In genomic region chr5:139796900-139797299, GRCm38 (mm10) we compare ENCODE assay signal across 9 mouse cellular contexts. TPM values are rescaled to one million over a fixed set of nuclear protein-coding genes. Genes with fewer than 3 reads are reported as not detected.
DNase-seq lines count a peak whose midpoint lies in the region; ATAC-seq and TF ChIP-seq lines count a peak whose summit lies in the region.
"Had no signal": no experiment of that assay in that cellular context is flagged by ENCODE, and none has a peak within 500 bp of the region (broad histone marks: within the 10 kb centered on the region; RNA-seq: fewer than 3 reads in every experiment).

No protein-coding gene starts in this region.

- H3K27me3 ChIP-seq in erythroblast, embryonic 14.5 days (ENCODE audit: control insufficient read depth) = no peaks in the 10 kb centered on the region
- H3K27me3 ChIP-seq in forebrain, embryonic 11.5 days (ENCODE audit: control insufficient read depth, insufficient read depth, low read length) = no peaks in the 10 kb centered on the region
- no peaks in the 10 kb centered on the region for H3K27me3 ChIP-seq in heart, embryonic 16.5 days (ENCODE audit: control insufficient read depth, insufficient read depth, low read length)
- no peaks in the 10 kb centered on the region for H3K27me3 ChIP-seq in lung, embryonic 14.5 days (ENCODE audit: insufficient read depth, low read length)

- H3K9me3 ChIP-seq in erythroblast, embryonic 14.5 days (ENCODE audit: control insufficient read depth, low read length) = no peaks in the 10 kb centered on the region
- H3K9me3 ChIP-seq in forebrain, embryonic 11.5 days (ENCODE audit: control insufficient read depth, low read length) = no peaks in the 10 kb centered on the region
- H3K9me3 ChIP-seq in heart, embryonic 16.5 days (replicated peaks; ENCODE audit: control insufficient read depth, low read length) = no peaks in the 10 kb centered on the region
- no peaks in the 10 kb centered on the region for H3K9me3 ChIP-seq in lung, embryonic 14.5 days (ENCODE audit: low read depth, low read length)

- H3K4me1 ChIP-seq in erythroblast, embryonic 14.5 days (ENCODE audit: control insufficient read depth) = peaks cover 94% of the 10 kb centered on the region
- peaks cover 26% of the 10 kb centered on the region for H3K4me1 ChIP-seq in forebrain, embryonic 11.5 days (replicated peaks; ENCODE audit: control insufficient read depth, insufficient read depth, low read length)
- H3K4me1 ChIP-seq in heart, embryonic 16.5 days (ENCODE audit: control insufficient read depth, insufficient read depth, low read length) = peaks cover 71% of the 10 kb centered on the region
- H3K4me1 ChIP-seq in lung, embryonic 14.5 days (ENCODE audit: insufficient read depth) = peaks cover 45% of the 10 kb centered on the region

- peaks cover 100% of the 10 kb centered on the region for H3K36me3 ChIP-seq in erythroblast, embryonic 14.5 days (ENCODE audit: control insufficient read depth)
- H3K36me3 ChIP-seq in forebrain, embryonic 11.5 days (ENCODE audit: control insufficient read depth, insufficient read depth, low read length) = no peaks in the 10 kb centered on the region
- H3K36me3 ChIP-seq in heart, embryonic 16.5 days (ENCODE audit: control insufficient read depth, insufficient read depth) = peaks cover 22% of the 10 kb centered on the region
- H3K36me3 ChIP-seq in lung, embryonic 14.5 days (ENCODE audit: insufficient read depth) = peaks cover 24% of the 10 kb centered on the region

- H3K4me3 ChIP-seq in erythroblast, embryonic 14.5 days (replicated peaks) = peak overlapping the region; percentile 15
- H3K4me3 ChIP-seq in forebrain, embryonic 11.5 days (ENCODE audit: low read depth, low read length) = no peak overlapping the region; the same call in 1 of the 2 replicates
- peak overlapping the region; percentile 38 for H3K4me3 ChIP-seq in heart, embryonic 16.5 days (ENCODE audit: low read length)
- H3K4me3 ChIP-seq in lung, embryonic 14.5 days (ENCODE audit: low read depth, low read length) = no peak overlapping the region

- WGBS in forebrain, embryonic 11.5 days = 33% methylated on average over 13 of the region's 13 CpGs
- 6% methylated on average over 13 of the region's 13 CpGs for WGBS in heart, embryonic 16.5 days
- 4% methylated on average over 13 of the region's 13 CpGs for WGBS in lung, embryonic 14.5 days

- H3K27ac ChIP-seq in forebrain, embryonic 11.5 days (ENCODE audit: low read depth, low read length) = peak overlapping the region; percentile 54
- peak overlapping the region; percentile 98 for H3K27ac ChIP-seq in heart, embryonic 16.5 days (ENCODE audit: low read length)
- H3K27ac ChIP-seq in lung, embryonic 14.5 days (ENCODE audit: low read depth) = peak overlapping the region; percentile 89

- no peak overlapping the region; the same call in 1 of the 2 replicates for H3K4me2 ChIP-seq in forebrain, embryonic 11.5 days (ENCODE audit: low read depth, low read length, severe bottlenecking)
- peak overlapping the region; percentile 66 for H3K4me2 ChIP-seq in heart, embryonic 16.5 days (ENCODE audit: low read depth, low read length)
- H3K4me2 ChIP-seq in lung, embryonic 14.5 days = peak overlapping the region; percentile 57

- no peak for ATAC-seq in erythroblast, adult 5-6 weeks (replicated peaks; ENCODE audit: low FRiP score, poor library complexity, severe bottlenecking)
- peak; percentile 31 for ATAC-seq in forebrain, embryonic 11.5 days (replicated peaks; ENCODE audit: low FRiP score)
- peak; percentile 79 for ATAC-seq in heart, embryonic 16.5 days (replicated peaks; ENCODE audit: extremely low read depth, insufficient read depth, low FRiP score)
- peak; percentile 72 for ATAC-seq in lung, embryonic 14.5 days (ENCODE audit: insufficient read depth)

- peak; percentile 73 for DNase-seq in forebrain, embryonic 11.5 days (ENCODE audit: low spot score)
- DNase-seq in kidney, postnatal 25 days = peak; percentile 92 to 95
- peak; percentile 89 for DNase-seq in lung, embryonic 14.5 days
- DNase-seq in right cerebral cortex, adult 2 months (ENCODE audit: low spot score in 2 of 2) = peak; percentile 70 to 80
- no peak for DNase-seq in cerebellum, postnatal 25 days

- peak overlapping the region; percentile 8; the same call in 1 of the 2 replicates for H3K9ac ChIP-seq in forebrain, embryonic 11.5 days (ENCODE audit: low read length)
- peak overlapping the region; percentile 79 for H3K9ac ChIP-seq in heart, embryonic 16.5 days (ENCODE audit: low read length)
- H3K9ac ChIP-seq in lung, embryonic 14.5 days = peak overlapping the region; percentile 27; the same call in 1 of the 2 replicates

- TF ChIP-seq CTCF in lung, embryonic 14.5 days (IDR thresholded peaks at IDR 0.05; ENCODE audit: low read depth) = no peak

RNA-seq across cellular contexts. Expression of gene Mafk, which starts 5.6 kb away (rescaled TPM):
- 20.0 and 22.5 TPM in 2 replicates for polyA plus RNA-seq in erythroblast, embryonic 14.5 days (2012)
- total RNA-seq in erythroblast, adult 5-6 weeks (2015; ENCODE audit: low replicate concordance) = 72.4 and 83.0 TPM in 2 replicates
- total RNA-seq in erythroblast, adult 5-6 weeks (2017; ENCODE audit: low replicate concordance) = 147 and 218 TPM in 2 replicates
- 7.5 and 8.3 TPM in 2 replicates for polyA plus RNA-seq in forebrain, embryonic 11.5 days (2014; fragmentation: Nextera tagmentation; extraction: Ambion mirVana)
- polyA plus RNA-seq in heart, embryonic 16.5 days (2015; fragmentation: Nextera tagmentation; extraction: Ambion mirVana) = 22.1 and 24.9 TPM in 2 replicates
- polyA plus RNA-seq in lung, embryonic 14.5 days (2014; fragmentation: Nextera tagmentation; extraction: Ambion mirVana) = 8.0 and 10.0 TPM in 2 replicates

RNA-seq across cellular contexts. Expression of gene Ints1, which starts 21.4 kb away (rescaled TPM):
- 12.9 and 18.1 TPM in 2 replicates for polyA plus RNA-seq in erythroblast, embryonic 14.5 days (2012)
- 21.3 and 30.7 TPM in 2 replicates for total RNA-seq in erythroblast, adult 5-6 weeks (2015; ENCODE audit: low replicate concordance)
- total RNA-seq in erythroblast, adult 5-6 weeks (2017; ENCODE audit: low replicate concordance) = 10.9 and 28.0 TPM in 2 replicates
- polyA plus RNA-seq in forebrain, embryonic 11.5 days (2014; fragmentation: Nextera tagmentation; extraction: Ambion mirVana) = 40.5 and 42.0 TPM in 2 replicates
- polyA plus RNA-seq in heart, embryonic 16.5 days (2015; fragmentation: Nextera tagmentation; extraction: Ambion mirVana) = 16.9 and 20.2 TPM in 2 replicates
- polyA plus RNA-seq in lung, embryonic 14.5 days (2014; fragmentation: Nextera tagmentation; extraction: Ambion mirVana) = 37.6 and 39.8 TPM in 2 replicates

RNA-seq across cellular contexts. Expression of gene Tmem184a, which starts 22.8 kb away (rescaled TPM):
- polyA plus RNA-seq in erythroblast, embryonic 14.5 days (2012) = 36.6 and 77.7 TPM in 2 replicates
- not detected in 2 replicates for total RNA-seq in erythroblast, adult 5-6 weeks (2015; ENCODE audit: low replicate concordance)
- total RNA-seq in erythroblast, adult 5-6 weeks (2017; ENCODE audit: low replicate concordance) = 0.14 TPM in 1 of 2 replicates, not detected in the other
- 1.1 TPM in 2 replicates for polyA plus RNA-seq in forebrain, embryonic 11.5 days (2014; fragmentation: Nextera tagmentation; extraction: Ambion mirVana)
- polyA plus RNA-seq in heart, embryonic 16.5 days (2015; fragmentation: Nextera tagmentation; extraction: Ambion mirVana) = 0.46 and 1.3 TPM in 2 replicates
- polyA plus RNA-seq in lung, embryonic 14.5 days (2014; fragmentation: Nextera tagmentation; extraction: Ambion mirVana) = 8.4 and 10.5 TPM in 2 replicates

RNA-seq across cellular contexts. Expression of gene Gm26938, which starts 29.3 kb away (rescaled TPM):
- polyA plus RNA-seq in erythroblast, embryonic 14.5 days (2012) = not detected in 2 replicates
- total RNA-seq in erythroblast, adult 5-6 weeks (2015; ENCODE audit: low replicate concordance) = not detected in 2 replicates
- not detected in 2 replicates for total RNA-seq in erythroblast, adult 5-6 weeks (2017; ENCODE audit: low replicate concordance)
- 0.27 TPM in 1 of 2 replicates, not detected in the other for polyA plus RNA-seq in forebrain, embryonic 11.5 days (2014; fragmentation: Nextera tagmentation; extraction: Ambion mirVana)
- polyA plus RNA-seq in heart, embryonic 16.5 days (2015; fragmentation: Nextera tagmentation; extraction: Ambion mirVana) = not detected in 2 replicates
- not detected in 2 replicates for polyA plus RNA-seq in lung, embryonic 14.5 days (2014; fragmentation: Nextera tagmentation; extraction: Ambion mirVana)
- total RNA-seq: hematopoietic stem cell, adult 5-6 weeks had no signal

RNA-seq across cellular contexts. Expression of gene Psmg3, which starts 29.8 kb away (rescaled TPM):
- polyA plus RNA-seq in erythroblast, embryonic 14.5 days (2012) = 2.7 TPM in 2 replicates
- total RNA-seq in erythroblast, adult 5-6 weeks (2015; ENCODE audit: low replicate concordance) = 4.0 and 6.0 TPM in 2 replicates
- total RNA-seq in erythroblast, adult 5-6 weeks (2017; ENCODE audit: low replicate concordance) = 4.3 and 6.1 TPM in 2 replicates
- 75.4 and 76.3 TPM in 2 replicates for polyA plus RNA-seq in forebrain, embryonic 11.5 days (2014; fragmentation: Nextera tagmentation; extraction: Ambion mirVana)
- 43.3 and 44.6 TPM in 2 replicates for polyA plus RNA-seq in heart, embryonic 16.5 days (2015; fragmentation: Nextera tagmentation; extraction: Ambion mirVana)
- polyA plus RNA-seq in lung, embryonic 14.5 days (2014; fragmentation: Nextera tagmentation; extraction: Ambion mirVana) = 78.8 and 79.3 TPM in 2 replicates

Comparison
In these comparisons a context has a peak if more than half of its experiments do, and no peak if none do; other contexts are left out.
1. H3K4me3 ChIP-seq: peak in erythroblast, embryonic 14.5 days (single experiment) and heart, embryonic 16.5 days (single experiment); none in forebrain, embryonic 11.5 days (single experiment) and lung, embryonic 14.5 days (single experiment).
2. DNase-seq: peak in forebrain, embryonic 11.5 days (single experiment), kidney, postnatal 25 days (2 of 2), lung, embryonic 14.5 days (single experiment) and right cerebral cortex, adult 2 months (2 of 2); none in cerebellum, postnatal 25 days (0 of 2).
3. H3K9ac ChIP-seq: peak in every context shown above with its lines; median percentile 79 in heart, embryonic 16.5 days; 27 in lung, embryonic 14.5 days; 8 in forebrain, embryonic 11.5 days.
4. Peak in every context shown above with its lines, with median percentiles within 50 percentile points of each other: H3K27ac ChIP-seq.